Mouse (Mus musculus) limb, embryonic 14.5 days (tissue): ENCODE measurements around the gene Gm21188. TPM values are rescaled to one million over a fixed set of nuclear protein-coding genes. Genes with fewer than 3 reads are reported as not detected.
"Not testable (repeated sequence)": the region's sequence is repeated elsewhere in the genome, so short reads cannot be mapped to it uniquely, and the experiment has no call there.

Experiments
- ATAC-seq: fragments of 200-750 bp; cut with Nextera tagmentation; 2 replicates; pipeline ENCODE4 v1.8.0; 2017; ENCODE audit warnings: low read depth, moderate number of reproducible peaks, moderate TSS enrichment; ENCODE audit not compliant: low FRiP score
- DNase-seq: peaks from one replicate; pipeline ENCODE4 v3.0.0-alpha.2; 2015; ENCODE audit warnings: low spot score
- H3K27ac ChIP-seq: fragments of 300-500 bp; sonication (generic); replicated peaks from 2 replicates; pipeline ENCODE4 v1.5.1; 2014; ENCODE audit warnings: low read depth, mild to moderate bottlenecking, low read length, moderate library complexity, mixed read lengths
- H3K27me3 ChIP-seq: fragments of 300-500 bp; sonication (generic); 2 replicates; pipeline ENCODE4 v1.6.1; 2014; ENCODE audit warnings: low read length, mixed read lengths; ENCODE audit not compliant: control insufficient read depth, insufficient read depth
- H3K36me3 ChIP-seq: fragments of 300-500 bp; sonication (generic); 2 replicates; pipeline ENCODE4 v1.6.1; 2014; ENCODE audit warnings: mild to moderate bottlenecking, low read length, moderate library complexity, mixed read lengths; ENCODE audit not compliant: control insufficient read depth, insufficient read depth
- H3K4me1 ChIP-seq: fragments of 300-500 bp; sonication (generic); 2 replicates; pipeline ENCODE4 v1.6.1; 2014; ENCODE audit warnings: antibody characterized with exemption, low read length, mixed read lengths; ENCODE audit not compliant: control insufficient read depth, insufficient read depth
- H3K4me2 ChIP-seq: fragments of 300-500 bp; sonication (generic); replicated peaks from 2 replicates; pipeline ENCODE4 v1.6.1; 2014; ENCODE audit warnings: low read depth, mild to moderate bottlenecking, low read length, moderate library complexity; ENCODE audit not compliant: severe bottlenecking
- H3K4me3 ChIP-seq: fragments of 300-500 bp; sonication (generic); replicated peaks from 2 replicates; pipeline ENCODE4 v1.5.1; 2014; ENCODE audit warnings: low read length
- H3K9ac ChIP-seq: fragments of 300-500 bp; sonication (generic); 2 replicates; pipeline ENCODE4 v1.6.1; 2014; ENCODE audit warnings: mild to moderate bottlenecking, low read depth, low read length, moderate library complexity; ENCODE audit not compliant: severe bottlenecking
- H3K9me3 ChIP-seq: fragments of 300-500 bp; sonication (generic); 2 replicates; pipeline ENCODE4 v1.6.1; 2016; ENCODE audit warnings: low read length; ENCODE audit not compliant: control insufficient read depth
- WGBS: fragments of 180-500 bp; shearing (Covaris S2); extraction: QIAGEN DNeasy Blood & Tissue Kit; methylation state at CpG from one replicate; pipeline ENCODE4 v1.1.7; 2014; 5-methylcytosine and 5-hydroxymethylcytosine counted together
- polyA plus RNA-seq, 2 experiments: library from polyadenylated mRNA; depleted of rRNA in 1 of 2; stranded (reverse) in 1 of 2; unstranded in 1 of 2; fragments of >200 nt; fragmentation: Nextera tagmentation in 1 of 2; extraction: Ambion mirVana in 1 of 2; gene quantifications; 2 replicates each; pipeline versions ENCODE4 v1.2.1 to v1.2.3; 2012 to 2014

The Gm21188 gene
- polyA plus RNA-seq, 2 experiments: 0.19 TPM; not detected in 1

DNA sequence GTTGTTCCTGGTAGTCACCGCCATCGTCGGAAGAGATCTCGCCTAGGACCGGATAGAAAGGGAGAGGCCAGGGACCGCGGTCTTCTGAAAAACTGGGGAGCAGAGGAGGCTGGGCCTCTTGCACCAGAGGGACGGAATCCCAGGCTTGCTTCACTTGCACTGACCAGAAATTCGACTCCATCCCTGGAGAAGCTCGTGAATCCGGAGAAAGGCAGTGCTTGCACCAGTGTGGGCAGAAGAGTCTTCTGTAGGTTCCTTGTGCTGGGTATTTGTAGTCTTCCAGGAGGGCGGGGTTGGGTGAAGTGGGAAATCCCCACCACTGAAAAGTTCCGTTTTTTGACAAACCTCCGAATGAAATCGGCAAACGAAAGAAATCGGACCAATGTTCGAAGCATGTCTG is 16.8 kb downstream of the Gm21188 start:
- H3K9ac ChIP-seq, ATAC-seq, H3K4me2 ChIP-seq, DNase-seq, H3K4me3 ChIP-seq, H3K27me3 ChIP-seq, H3K4me1 ChIP-seq, H3K27ac ChIP-seq, H3K9me3 ChIP-seq, H3K36me3 ChIP-seq: not testable (repeated sequence)
- WGBS: 1% methylated on average over 8 of the region's 18 CpGs

DNA sequence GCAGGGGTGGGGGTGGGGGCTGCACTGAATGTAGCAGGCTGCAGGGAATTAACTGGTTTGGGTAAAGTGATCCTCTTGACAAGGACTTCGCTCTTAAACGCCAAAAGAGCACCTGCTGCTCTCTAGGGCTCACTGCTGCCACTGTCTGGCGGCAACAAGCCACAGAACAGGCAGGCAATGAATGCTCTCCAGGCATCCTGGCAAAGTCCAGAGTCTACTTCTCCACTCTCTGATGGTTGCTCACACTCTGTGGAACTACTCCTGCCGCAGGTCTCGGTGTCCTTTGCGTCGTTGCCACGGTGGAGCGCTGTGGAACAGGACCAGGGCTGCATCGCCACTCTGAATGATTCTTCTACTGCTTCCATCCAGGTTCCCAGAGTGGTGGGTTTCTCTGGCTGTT is 17.4 kb downstream of the Gm21188 start:
- not testable (repeated sequence) for H3K9me3 ChIP-seq, H3K36me3 ChIP-seq, H3K4me3 ChIP-seq, H3K27me3 ChIP-seq, DNase-seq, H3K4me1 ChIP-seq, H3K27ac ChIP-seq, H3K4me2 ChIP-seq, ATAC-seq, H3K9ac ChIP-seq
- WGBS: 0% methylated on average over 3 of the region's 10 CpGs

- not testable (repeated sequence) for H3K36me3 ChIP-seq, H3K9ac ChIP-seq, H3K4me3 ChIP-seq, H3K27ac ChIP-seq, H3K9me3 ChIP-seq, ATAC-seq, DNase-seq, H3K4me1 ChIP-seq, H3K4me2 ChIP-seq, H3K27me3 ChIP-seq
- WGBS: 3% methylated on average over 16 of the region's 19 CpGs
These were observed 18.3 kb downstream of the Gm21188 start for GRCm38 (mm10) chr13:120033516-120034190.

- 2% methylated on average over 12 of the region's 16 CpGs for WGBS
These were observed 20.3 kb downstream of the Gm21188 start for GRCm38 (mm10) chr13:120031676-120032075.

GRCm38 (mm10) chr13:120027368-120027767 is 24.6 kb downstream of the Gm21188 start:
- under 1% methylated on average over 9 of the region's 11 CpGs for WGBS
- H3K4me2 ChIP-seq, H3K4me1 ChIP-seq: not testable (repeated sequence)

More at GRCm38 (mm10) chr13:120031676-120032075, 20.3 kb downstream of the Gm21188 start:
- ATAC-seq, H3K9ac ChIP-seq, H3K27me3 ChIP-seq, DNase-seq, H3K36me3 ChIP-seq, H3K4me3 ChIP-seq, H3K4me1 ChIP-seq, H3K4me2 ChIP-seq, H3K27ac ChIP-seq, H3K9me3 ChIP-seq: not testable (repeated sequence)

DNA sequence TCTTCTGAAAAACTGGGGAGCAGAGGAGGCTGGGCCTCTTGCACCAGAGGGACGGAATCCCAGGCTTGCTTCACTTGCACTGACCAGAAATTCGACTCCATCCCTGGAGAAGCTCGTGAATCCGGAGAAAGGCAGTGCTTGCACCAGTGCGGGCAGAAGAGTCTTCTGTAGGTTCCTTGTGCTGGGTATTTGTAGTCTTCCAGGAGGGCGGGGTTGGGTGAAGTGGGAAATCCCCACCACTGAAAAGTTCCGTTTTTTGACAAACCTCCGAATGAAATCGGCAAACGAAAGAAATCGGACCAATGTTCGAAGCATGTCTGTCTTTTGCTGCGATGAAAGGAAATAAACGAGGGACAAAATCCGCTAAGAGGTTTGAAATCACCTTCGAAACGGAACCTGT is 25.1 kb downstream of the Gm21188 start, which contains the start of gene Gm36079:
Gm36079 (minus strand) TSS at position 101 of the 400 bp plus-strand sequence.
- not testable (repeated sequence) for ATAC-seq, H3K27me3 ChIP-seq, H3K4me2 ChIP-seq, H3K27ac ChIP-seq, H3K36me3 ChIP-seq, H3K9me3 ChIP-seq, H3K9ac ChIP-seq, H3K4me3 ChIP-seq, DNase-seq, H3K4me1 ChIP-seq
- WGBS: no CpG with 5 or more reads among the region's 17 CpGs

More at GRCm38 (mm10) chr13:120027368-120027767, 24.6 kb downstream of the Gm21188 start:
- H3K27ac ChIP-seq, H3K36me3 ChIP-seq, H3K27me3 ChIP-seq, H3K4me3 ChIP-seq, ATAC-seq, H3K9ac ChIP-seq, H3K9me3 ChIP-seq, DNase-seq: not testable (repeated sequence)

GRCm38 (mm10) chr13:120026373-120026772 is 25.6 kb downstream of the Gm21188 start:
- H3K27me3 ChIP-seq, H3K4me3 ChIP-seq, H3K4me1 ChIP-seq, H3K9ac ChIP-seq, ATAC-seq, H3K4me2 ChIP-seq, H3K27ac ChIP-seq, H3K36me3 ChIP-seq, DNase-seq, H3K9me3 ChIP-seq: not testable (repeated sequence)
- WGBS: 2% methylated on average over 3 of the region's 13 CpGs

GRCm38 (mm10) chr13:120025576-120025975 is 26.4 kb downstream of the Gm21188 start:
- H3K27ac ChIP-seq, H3K9me3 ChIP-seq, H3K36me3 ChIP-seq, DNase-seq, H3K9ac ChIP-seq, H3K4me3 ChIP-seq, ATAC-seq, H3K4me1 ChIP-seq, H3K27me3 ChIP-seq, H3K4me2 ChIP-seq: not testable (repeated sequence)
- 9% methylated on average over 4 of the region's 4 CpGs for WGBS
